Mouse (Mus musculus) liver, adult 2 months (tissue): ENCODE data around the gene Arhgef40. TPM values are rescaled to one million over a fixed set of nuclear protein-coding genes. Genes with fewer than 3 reads are reported as not detected.

Experiments
- DNase-seq: peaks from one replicate; pipeline ENCODE4 v3.0.0-alpha.2; 2011; ENCODE audit warnings: low read depth, low spot score; ENCODE audit errors: extremely low read depth
- H3K27ac ChIP-seq: fragments of 200-500 bp; replicated peaks from 2 replicates; pipeline ENCODE4 v1.5.1; 2012; ENCODE audit warnings: low read depth, mild to moderate bottlenecking, control low read depth, inconsistent platforms, low read length; ENCODE audit not compliant: insufficient read depth
- H3K27me3 ChIP-seq: fragments of 200-500 bp; 2 replicates; pipeline ENCODE4 v1.6.1; 2012; ENCODE audit warnings: mild to moderate bottlenecking, moderate library complexity, low read length, inconsistent platforms; ENCODE audit not compliant: control insufficient read depth, insufficient read depth
- H3K36me3 ChIP-seq: fragments of 200-500 bp; 2 replicates; pipeline ENCODE4 v1.6.1; 2012; ENCODE audit warnings: low read length, inconsistent platforms; ENCODE audit not compliant: control insufficient read depth, insufficient read depth
- H3K4me1 ChIP-seq: fragments of 200-500 bp; 2 replicates; pipeline ENCODE4 v1.6.1; 2011; ENCODE audit warnings: low read length; ENCODE audit not compliant: control insufficient read depth, insufficient read depth
- H3K4me3 ChIP-seq: fragments of 200-500 bp; 2 replicates; pipeline ENCODE4 v1.5.1; 2011; ENCODE audit warnings: low read depth, mild to moderate bottlenecking, control low read depth, low read length, moderate library complexity; ENCODE audit not compliant: insufficient read depth
- H3K79me2 ChIP-seq: fragments of 200-500 bp; 2 replicates; pipeline ENCODE4 v1.6.1; 2012; ENCODE audit warnings: inconsistent platforms, mild to moderate bottlenecking, low read length, moderate library complexity; ENCODE audit not compliant: control insufficient read depth, insufficient read depth
- H3K9ac ChIP-seq: fragments of 200-500 bp; 2 replicates; pipeline ENCODE4 v1.6.1; 2012; ENCODE audit warnings: low read depth, mild to moderate bottlenecking, control low read depth, inconsistent platforms, low read length
- CTCF ChIP-seq: fragments of 200-500 bp; IDR thresholded peaks from 2 replicates; pipeline ENCODE4 v1.5.1; 2011; ENCODE audit warnings: low read depth, low read length, control low read depth
- POLR2A ChIP-seq: fragments of 200-500 bp; IDR thresholded peaks from 2 replicates; pipeline ENCODE4 v1.6.1; 2011; ENCODE audit warnings: low read length, control low read depth; ENCODE audit not compliant: insufficient read depth; ENCODE audit errors: extremely low read depth
- WGBS: fragments of 180-500 bp; shearing (Covaris S2); methylation state at CpG from one replicate; pipeline ENCODE4 v1.1.7; 2018; 5-methylcytosine and 5-hydroxymethylcytosine counted together
- polyA plus RNA-seq: library from polyadenylated mRNA; depleted of rRNA; stranded (reverse); fragments of >200 nt; gene quantifications from 2 replicates; pipeline ENCODE4 v1.2.3, GENCODE M21; 2012
- total RNA-seq: library from RNA; depleted of rRNA; stranded (reverse); fragments of >200 nt; gene quantifications from 2 replicates; pipeline ENCODE4 v1.2.3, GENCODE M21; 2014

Gene Arhgef40
- total and polyA plus RNA-seq, 2 experiments, result 6.1 to 16.1 TPM

DNA sequence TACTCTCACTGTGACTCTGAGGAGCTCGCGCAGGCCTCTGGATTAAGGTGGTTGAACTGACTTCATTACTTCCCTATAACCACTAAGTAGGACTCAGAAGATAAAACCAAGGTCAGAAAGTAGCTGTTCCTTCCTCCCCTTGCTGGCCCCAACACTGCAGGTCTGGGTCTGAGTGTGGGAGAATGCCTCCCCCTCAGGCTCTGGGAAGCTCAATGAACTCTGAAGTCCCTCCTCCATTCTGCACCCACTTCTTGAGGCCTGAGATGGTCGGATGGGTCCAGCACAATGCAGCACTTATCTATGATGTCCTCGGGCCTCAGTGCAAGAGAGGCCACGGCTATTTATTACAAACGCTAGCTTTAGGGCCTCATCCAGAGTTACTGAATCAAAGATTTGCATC is 21.1 kb downstream of the Arhgef40 start:
- no peaks in the 10 kb centered on the region for H3K79me2 ChIP-seq
- peaks cover 16% of the 10 kb centered on the region for H3K36me3 ChIP-seq
- TF ChIP-seq CTCF, result no peak
- TF ChIP-seq POLR2A, result no peak
- no peak overlapping the region for H3K27ac ChIP-seq
- DNase-seq, result no peak
- no peaks in the 10 kb centered on the region for H3K4me1 ChIP-seq
- no peak overlapping the region for H3K9ac ChIP-seq
- H3K4me3 ChIP-seq, result no peak overlapping the region
- H3K27me3 ChIP-seq, result no peaks in the 10 kb centered on the region
- 83% methylated on average over 6 of the region's 6 CpGs for WGBS

DNA sequence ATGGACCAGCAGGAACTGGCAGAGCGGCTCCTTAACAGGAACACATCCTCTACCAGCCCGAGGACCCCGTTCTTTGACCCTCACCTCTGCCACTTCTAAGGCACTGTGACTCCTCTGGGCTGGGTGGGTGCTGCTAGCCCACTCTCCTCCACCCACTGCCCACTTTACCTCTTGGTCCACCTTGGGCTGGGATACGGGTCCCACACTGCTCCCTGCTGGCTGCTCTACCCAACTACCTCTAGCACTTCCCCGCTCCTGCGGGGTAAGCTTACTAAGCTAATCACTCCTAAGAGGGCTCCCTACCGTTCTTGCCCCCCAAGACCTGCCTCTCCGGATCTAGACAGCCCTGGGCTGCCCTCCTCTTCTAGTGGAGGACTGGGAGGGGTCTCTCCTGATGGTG is 21.7 kb downstream of the Arhgef40 start:
- H3K27me3 ChIP-seq, result no peaks in the 10 kb centered on the region
- no peak for DNase-seq
- no peak overlapping the region for H3K27ac ChIP-seq
- H3K79me2 ChIP-seq, result no peaks in the 10 kb centered on the region
- 91% methylated on average over 8 of the region's 8 CpGs for WGBS
- TF ChIP-seq CTCF (peak; percentile 35), POLR2A (no peak)
- H3K36me3 ChIP-seq, result peaks cover 16% of the 10 kb centered on the region
- H3K4me3 ChIP-seq, result no peak overlapping the region
- H3K9ac ChIP-seq, result no peak overlapping the region
- no peaks in the 10 kb centered on the region for H3K4me1 ChIP-seq

DNA sequence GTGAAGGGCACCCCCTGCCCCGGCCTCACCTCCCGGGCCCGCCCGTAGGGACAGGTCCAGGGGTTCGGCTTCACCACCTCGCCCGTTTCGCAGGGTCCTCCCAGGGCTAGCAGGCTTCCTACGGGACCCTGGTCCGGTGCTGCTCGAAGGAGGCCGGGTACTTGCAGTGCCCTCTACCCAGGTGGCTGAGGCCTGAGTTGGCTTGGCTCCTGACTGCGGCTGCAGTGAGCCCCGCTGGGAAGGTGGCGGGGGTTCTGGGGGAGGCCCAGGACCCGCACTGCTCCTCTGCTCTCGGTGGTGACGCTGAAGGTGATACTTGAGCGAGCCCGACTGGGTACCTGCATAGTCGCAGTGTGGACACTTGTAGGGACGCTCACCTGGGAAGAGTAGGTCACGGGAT is 22.3 kb downstream of the Arhgef40 start:
- TF ChIP-seq POLR2A, result no peak
- TF ChIP-seq CTCF, result no peak
- peaks cover 16% of the 10 kb centered on the region for H3K36me3 ChIP-seq
- H3K4me3 ChIP-seq, result no peak overlapping the region
- no peaks in the 10 kb centered on the region for H3K27me3 ChIP-seq
- no peak overlapping the region for H3K27ac ChIP-seq
- no peak for DNase-seq
- H3K4me1 ChIP-seq, result no peaks in the 10 kb centered on the region
- no peak overlapping the region for H3K9ac ChIP-seq
- H3K79me2 ChIP-seq, result no peaks in the 10 kb centered on the region
- 96% methylated on average over 23 of the region's 23 CpGs for WGBS

DNA sequence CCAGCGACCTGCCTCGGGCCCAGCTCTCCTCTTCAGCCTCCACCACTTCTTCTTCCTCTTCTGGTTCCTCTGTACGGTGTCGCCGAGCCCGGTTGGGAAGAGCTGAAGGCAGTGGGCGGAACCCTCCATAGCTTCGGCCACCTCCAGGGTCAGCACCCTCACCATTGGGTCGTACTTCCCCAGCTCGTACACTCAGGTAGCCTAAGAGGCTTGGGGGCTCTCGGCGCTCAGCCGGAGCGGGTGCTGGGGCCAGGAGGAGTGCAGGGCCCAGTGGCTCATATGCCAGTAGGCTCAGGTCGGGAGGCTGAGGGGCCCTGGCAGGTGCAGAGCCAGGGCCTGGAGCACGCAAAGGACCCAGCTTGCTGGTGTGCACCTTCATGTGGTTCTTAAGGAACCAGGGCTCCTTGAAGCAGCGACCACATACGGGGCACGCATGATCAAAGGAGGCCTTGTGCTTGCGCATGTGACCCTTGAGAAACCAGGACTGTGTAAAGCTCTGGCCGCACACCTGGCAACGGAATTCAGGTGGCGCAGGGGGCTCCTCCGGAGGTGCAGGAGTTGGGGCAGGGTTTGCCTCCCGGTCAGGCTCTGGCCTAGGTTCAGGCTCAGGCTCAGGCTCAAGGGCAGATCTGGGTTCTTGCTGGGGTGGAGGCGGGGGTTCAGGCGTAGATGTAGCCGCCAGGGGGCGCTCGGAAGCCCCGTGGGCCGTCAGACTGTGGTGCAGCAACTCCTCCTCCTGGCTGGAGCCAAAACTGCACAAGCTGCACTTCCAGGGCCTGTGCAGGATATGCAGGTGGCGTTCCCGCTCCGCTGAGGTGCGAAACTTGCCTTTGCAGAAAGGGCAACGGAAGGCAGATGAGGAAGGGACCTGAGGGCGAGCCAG is 24.0 kb downstream of the Arhgef40 start:
- TF ChIP-seq CTCF, result peak; percentile 100
- TF ChIP-seq POLR2A, result no peak

DNA sequence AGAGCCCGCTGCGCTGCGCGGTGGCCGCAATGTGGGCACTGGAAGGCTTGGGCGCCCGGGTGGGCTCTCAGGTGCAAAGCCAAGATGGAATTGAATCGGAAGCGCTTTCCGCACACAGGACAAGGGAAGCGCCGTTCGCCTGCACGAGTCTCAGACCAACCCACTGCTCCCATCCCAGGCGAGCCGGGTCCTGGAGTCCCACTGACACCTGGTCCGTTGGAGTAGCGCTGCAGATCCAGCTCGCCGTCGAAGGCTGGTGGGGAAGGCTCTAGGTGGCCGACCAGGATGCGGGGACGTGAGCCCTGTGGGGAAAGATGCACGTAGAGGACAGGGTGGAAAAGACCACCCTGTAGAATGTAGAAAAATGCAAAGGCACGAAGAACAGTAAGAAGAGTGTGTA is 24.8 kb downstream of the Arhgef40 start:
- no peak for TF ChIP-seq POLR2A
- no peak for TF ChIP-seq CTCF
- Histone ChIP-seq H3K9ac (no peak overlapping the region), H3K4me1 (no peaks in the 10 kb centered on the region), H3K27me3 (no peaks in the 10 kb centered on the region), H3K27ac (no peak overlapping the region), H3K36me3 (peaks cover 16% of the 10 kb centered on the region), H3K4me3 (no peak overlapping the region), H3K79me2 (no peaks in the 10 kb centered on the region)
- no peak for DNase-seq
- WGBS, result 90% methylated on average over 26 of the region's 26 CpGs

More for the DNA sequence above, 24.0 kb downstream of the Arhgef40 start:
- WGBS, result 64% methylated on average over 38 of the region's 38 CpGs
- Histone ChIP-seq H3K79me2 (no peaks in the 10 kb centered on the region), H3K27me3 (no peaks in the 10 kb centered on the region), H3K4me3 (no peak overlapping the region), H3K4me1 (no peaks in the 10 kb centered on the region), H3K36me3 (peaks cover 16% of the 10 kb centered on the region), H3K9ac (no peak overlapping the region), H3K27ac (no peak overlapping the region)
- peak; percentile 62 for DNase-seq

GRCm38 (mm10) chr14:52009841-52010240 is 25.3 kb downstream of the Arhgef40 start:
- Histone ChIP-seq H3K9ac (no peak overlapping the region), H3K4me3 (no peak overlapping the region), H3K4me1 (no peaks in the 10 kb centered on the region), H3K79me2 (no peaks in the 10 kb centered on the region), H3K27ac (no peak overlapping the region), H3K36me3 (peaks cover 14% of the 10 kb centered on the region), H3K27me3 (no peaks in the 10 kb centered on the region)
- TF ChIP-seq CTCF, result no peak
- TF ChIP-seq POLR2A, result no peak
- DNase-seq, result no peak
- WGBS, result 93% methylated on average over 6 of the region's 6 CpGs
